Mouse (Mus musculus) heart, postnatal 0 days (tissue): Measurements from ENCODE around the gene 3425401B19Rik.

Experiments used
- CTCF ChIP-seq: IDR thresholded peaks from 2 replicates; pipeline ENCODE4 v1.5.1; 2016; ENCODE audit warnings: antibody characterized with exemption, control low read depth, low read depth
- EP300 ChIP-seq: IDR thresholded peaks from 2 replicates; pipeline ENCODE4 v1.6.1; 2016; ENCODE audit warnings: antibody characterized with exemption, low read depth

DNA sequence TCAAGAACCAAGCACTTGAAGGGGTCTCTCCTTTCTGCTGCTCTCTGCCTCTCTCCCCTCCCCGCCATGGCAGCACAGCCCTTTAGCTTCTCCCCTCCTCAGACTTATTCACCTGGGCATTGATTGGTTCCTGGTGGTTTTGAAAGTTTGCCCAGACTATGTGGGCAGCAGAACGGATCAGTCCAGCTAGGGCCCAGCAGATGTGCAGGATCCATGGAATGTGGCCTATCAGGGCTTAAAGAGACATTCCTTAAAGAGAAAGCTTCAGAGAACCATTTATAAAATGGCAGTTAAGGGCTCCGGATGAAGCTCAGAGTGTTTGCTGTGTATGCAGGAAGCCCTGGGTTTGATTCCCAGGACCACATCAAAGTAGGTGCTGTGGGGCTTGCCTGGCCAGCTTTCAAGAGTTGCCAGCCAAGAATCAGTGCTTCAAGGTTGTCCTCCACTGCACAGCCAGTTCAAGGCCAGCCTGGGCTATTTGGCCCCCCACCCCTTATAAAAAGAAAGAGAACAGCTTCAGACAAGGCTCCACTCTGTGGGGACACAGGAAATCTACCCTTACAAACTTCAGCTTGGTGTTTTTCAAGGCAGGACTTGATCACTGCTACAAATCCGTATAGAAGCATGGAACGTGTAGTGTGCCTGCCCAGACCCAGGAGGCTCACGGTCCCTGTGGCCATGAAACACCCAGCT is 52.0 kb downstream of the 3425401B19Rik start:
- no peak for TF ChIP-seq CTCF
- no peak for TF ChIP-seq EP300
